Mouse (Mus musculus) embryonic facial prominence, embryonic 15.5 days (tissue): ENCODE measurements at regions not wholly inside any gene's neighbourhood (a gene's known extent, or its start where the extent isn't known, plus 50 kb on each side); places are given as distances from the start of the nearest gene placed in this dataset.

Experiments used
- ATAC-seq: fragments of 200-750 bp; cut with Nextera tagmentation; 2 replicates; pipeline ENCODE4 v1.8.0; 2017; ENCODE audit warnings: low read depth, moderate TSS enrichment; ENCODE audit not compliant: insufficient number of reproducible peaks, low FRiP score, low TSS enrichment
- H3K27ac ChIP-seq: fragments of 300-500 bp; sonication (generic); replicated peaks from 2 replicates; pipeline ENCODE4 v1.5.1; 2015; ENCODE audit warnings: mild to moderate bottlenecking, inconsistent platforms
- H3K27me3 ChIP-seq: fragments of 300-500 bp; sonication (generic); 2 replicates; pipeline ENCODE4 v1.6.1; 2015; ENCODE audit warnings: inconsistent platforms
- H3K36me3 ChIP-seq: fragments of 300-500 bp; sonication (generic); 2 replicates; pipeline ENCODE4 v1.6.1; 2015; ENCODE audit warnings: mild to moderate bottlenecking, inconsistent platforms
- H3K4me1 ChIP-seq: fragments of 300-500 bp; sonication (generic); 2 replicates; pipeline ENCODE4 v1.6.1; 2015; ENCODE audit warnings: inconsistent platforms
- H3K4me2 ChIP-seq: fragments of 300-500 bp; sonication (generic); replicated peaks from 2 replicates; pipeline ENCODE4 v1.6.1; 2015; ENCODE audit warnings: mild to moderate bottlenecking, inconsistent platforms
- H3K4me3 ChIP-seq: fragments of 300-500 bp; sonication (generic); replicated peaks from 2 replicates; pipeline ENCODE4 v1.5.1; 2015; ENCODE audit warnings: mild to moderate bottlenecking, inconsistent platforms
- H3K9ac ChIP-seq: fragments of 300-500 bp; sonication (generic); 2 replicates; pipeline ENCODE4 v1.6.1; 2015; ENCODE audit warnings: inconsistent platforms
- H3K9me3 ChIP-seq: fragments of 300-500 bp; sonication (generic); replicated peaks from 2 replicates; pipeline ENCODE4 v1.6.1; 2016; ENCODE audit warnings: inconsistent platforms
- WGBS: fragments of 180-500 bp; shearing (Covaris S2); methylation state at CpG from one replicate; pipeline ENCODE4 v1.1.7; 2015; 5-methylcytosine and 5-hydroxymethylcytosine counted together

DNA sequence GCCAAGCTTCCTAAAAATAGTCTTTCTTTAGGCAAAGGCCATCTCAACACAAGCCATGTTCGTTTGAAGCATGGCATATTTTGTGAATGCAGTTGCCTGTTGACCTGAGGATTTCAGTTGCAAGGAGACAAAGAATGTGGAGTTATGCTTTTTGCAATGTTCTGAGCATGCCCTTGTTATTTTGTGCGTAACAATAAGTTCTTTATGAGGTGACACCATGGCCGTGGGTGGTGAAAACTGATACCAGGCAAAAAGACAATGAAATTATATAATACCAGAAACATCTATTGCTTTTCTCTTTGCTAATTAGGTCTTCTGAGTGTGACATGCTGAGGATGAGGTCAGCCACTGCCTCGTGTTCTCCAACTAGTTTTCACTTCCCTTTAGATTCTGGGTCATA, 236.4 kb downstream of the Ttc32 start:
- Histone ChIP-seq H3K27ac (no peak overlapping the region), H3K9ac (no peak overlapping the region), H3K36me3 (no peaks in the 10 kb centered on the region), H3K4me2 (no peak overlapping the region), H3K9me3 (no peaks in the 10 kb centered on the region), H3K4me3 (no peak overlapping the region), H3K4me1 (no peaks in the 10 kb centered on the region), H3K27me3 (no peaks in the 10 kb centered on the region)
- 64% methylated on average over 4 of the region's 4 CpGs for WGBS
- ATAC-seq, result no peak

DNA sequence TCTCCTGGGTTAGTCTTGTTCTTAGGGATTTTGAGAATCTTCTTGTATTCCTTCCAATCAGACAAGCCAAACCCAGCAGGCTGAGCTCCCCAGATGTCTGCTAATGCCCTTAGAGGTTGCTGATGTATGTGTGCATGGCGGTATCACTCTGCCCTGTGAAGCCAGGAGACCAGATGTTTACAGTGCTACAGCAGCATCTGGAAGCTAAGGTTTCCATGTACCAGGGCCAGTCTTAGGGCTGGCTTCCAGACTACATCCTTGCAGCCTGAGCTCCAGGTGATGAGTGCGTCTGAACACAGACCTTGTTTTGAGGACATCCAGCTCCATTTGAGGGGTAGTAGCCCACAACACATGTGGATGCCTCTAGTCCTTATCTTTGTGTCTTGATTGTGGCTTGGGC, 241.7 kb downstream of the Ttc32 start:
- no peak overlapping the region for H3K9ac ChIP-seq
- H3K9me3 ChIP-seq, result no peaks in the 10 kb centered on the region
- no peaks in the 10 kb centered on the region for H3K4me1 ChIP-seq
- no peaks in the 10 kb centered on the region for H3K36me3 ChIP-seq
- H3K4me3 ChIP-seq, result no peak overlapping the region
- no peaks in the 10 kb centered on the region for H3K27me3 ChIP-seq
- no peak overlapping the region for H3K4me2 ChIP-seq
- H3K27ac ChIP-seq, result no peak overlapping the region
- 60% methylated on average over 2 of the region's 2 CpGs for WGBS
- ATAC-seq, result no peak

DNA sequence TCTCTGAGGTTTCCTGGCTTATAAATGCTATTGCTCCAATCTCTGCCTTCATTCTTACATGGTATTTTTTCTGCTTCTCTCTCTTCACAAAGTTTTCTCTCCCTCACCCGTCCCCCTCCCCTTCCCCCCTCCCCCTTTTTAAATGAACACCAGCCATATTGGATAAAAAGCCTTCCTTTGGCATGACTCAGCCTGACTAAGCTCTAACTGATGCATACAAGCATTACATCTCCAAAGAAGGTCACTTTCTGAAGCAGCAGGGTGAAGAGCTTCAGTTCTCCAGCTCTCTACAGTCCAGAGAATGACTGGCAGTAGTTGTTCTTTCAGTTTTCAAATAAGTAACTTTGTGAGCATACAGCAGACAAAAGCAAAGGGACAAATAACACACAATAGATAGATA, 244.4 kb downstream of the Ttc32 start:
- H3K4me1 ChIP-seq, result no peaks in the 10 kb centered on the region
- 21% methylated on average over 1 of the region's 1 CpGs for WGBS
- no peak for ATAC-seq

DNA sequence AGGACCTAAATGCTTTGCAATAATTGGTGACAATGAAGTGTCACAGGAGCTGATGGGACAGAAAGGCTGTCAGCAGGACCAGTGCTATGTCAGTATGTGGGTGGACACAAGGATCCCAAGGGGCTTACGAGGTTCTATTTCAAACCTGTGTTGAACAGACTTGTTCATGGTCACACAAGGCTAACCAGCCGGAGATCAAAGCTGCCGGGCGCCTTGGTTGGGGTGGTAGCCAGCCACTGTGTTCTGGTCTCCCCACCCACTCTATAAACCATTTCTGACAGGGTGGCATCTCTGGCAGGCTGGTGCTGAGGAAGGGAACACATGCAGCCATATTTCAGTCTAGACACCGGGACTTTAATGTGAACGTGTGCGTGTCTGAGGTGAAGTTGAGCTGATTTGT, 245.9 kb downstream of the Ttc32 start:
- H3K4me1 ChIP-seq, result peaks cover 8% of the 10 kb centered on the region
- no peaks in the 10 kb centered on the region for H3K36me3 ChIP-seq
- H3K9me3 ChIP-seq, result no peaks in the 10 kb centered on the region
- no peak overlapping the region for H3K4me3 ChIP-seq
- 89% methylated on average over 7 of the region's 7 CpGs for WGBS
- no peak overlapping the region for H3K9ac ChIP-seq
- no peaks in the 10 kb centered on the region for H3K27me3 ChIP-seq
- no peak overlapping the region for H3K27ac ChIP-seq
- no peak for ATAC-seq
- no peak overlapping the region for H3K4me2 ChIP-seq

More for the DNA sequence above, 244.4 kb downstream of the Ttc32 start:
- Histone ChIP-seq H3K9ac (no peak overlapping the region), H3K4me3 (no peak overlapping the region), H3K27me3 (no peaks in the 10 kb centered on the region), H3K9me3 (no peaks in the 10 kb centered on the region), H3K4me2 (no peak overlapping the region), H3K36me3 (no peaks in the 10 kb centered on the region), H3K27ac (no peak overlapping the region)

DNA sequence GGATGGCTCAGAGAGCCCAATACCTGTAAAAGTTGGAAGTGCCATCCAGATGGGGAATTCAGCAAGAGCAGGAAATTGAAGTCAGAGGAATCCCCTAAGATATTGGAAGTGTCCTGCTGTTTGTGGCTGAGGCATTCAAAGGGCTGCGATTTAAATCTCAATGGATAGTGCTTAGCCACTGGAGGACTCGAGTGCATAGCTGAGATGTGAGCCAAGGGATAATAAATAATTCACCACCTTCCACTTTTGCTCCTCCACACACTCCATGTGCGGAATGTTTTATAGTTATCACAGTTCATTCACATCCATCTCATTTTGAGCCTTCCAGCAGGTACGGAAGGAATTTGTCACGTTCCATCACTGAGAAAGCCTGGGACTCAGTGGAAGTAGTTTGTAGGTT, 248.9 kb downstream of the Ttc32 start:
- H3K4me2 ChIP-seq, result no peak overlapping the region
- ATAC-seq, result no peak
- H3K9me3 ChIP-seq, result no peaks in the 10 kb centered on the region
- no peak overlapping the region for H3K9ac ChIP-seq
- no peaks in the 10 kb centered on the region for H3K27me3 ChIP-seq
- H3K36me3 ChIP-seq, result no peaks in the 10 kb centered on the region
- WGBS, result 53% methylated on average over 5 of the region's 5 CpGs
- H3K4me3 ChIP-seq, result no peak overlapping the region
- H3K27ac ChIP-seq, result no peak overlapping the region
- peaks cover 13% of the 10 kb centered on the region for H3K4me1 ChIP-seq

DNA sequence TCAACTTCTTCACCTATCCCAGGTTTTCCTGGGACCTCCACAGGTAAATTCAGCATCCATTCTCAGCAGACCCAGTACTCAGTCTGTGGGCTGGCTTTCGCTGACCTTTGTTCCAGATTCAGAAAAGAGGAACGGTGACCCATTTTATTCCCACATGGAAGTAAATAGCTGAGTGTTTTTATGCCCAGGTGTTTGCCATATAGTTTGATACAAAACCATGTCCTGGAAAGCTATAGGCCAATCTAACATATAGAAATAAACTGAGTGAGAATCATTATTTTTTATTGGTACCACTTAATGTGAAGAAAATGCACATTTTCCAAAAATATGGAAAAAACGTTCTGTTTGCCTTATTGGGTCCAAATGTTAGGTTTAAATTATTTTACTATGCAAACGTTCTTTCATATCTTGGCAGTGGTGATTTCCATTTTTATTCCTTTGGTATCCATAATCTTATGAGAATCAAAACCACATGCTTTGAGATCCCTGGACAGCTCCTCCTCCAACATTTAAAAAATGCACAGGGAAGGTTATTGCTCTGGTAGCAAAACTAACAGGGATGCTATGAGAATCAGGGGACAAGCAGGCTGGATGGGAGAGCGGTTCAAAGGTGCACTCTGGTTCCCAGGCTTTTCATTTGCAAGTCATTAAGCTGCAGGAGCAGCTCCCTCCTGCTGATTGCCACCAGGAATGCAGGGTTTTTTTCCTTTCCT, 250.3 kb downstream of the Ttc32 start:
- WGBS, result 22% methylated on average over 5 of the region's 5 CpGs

DNA sequence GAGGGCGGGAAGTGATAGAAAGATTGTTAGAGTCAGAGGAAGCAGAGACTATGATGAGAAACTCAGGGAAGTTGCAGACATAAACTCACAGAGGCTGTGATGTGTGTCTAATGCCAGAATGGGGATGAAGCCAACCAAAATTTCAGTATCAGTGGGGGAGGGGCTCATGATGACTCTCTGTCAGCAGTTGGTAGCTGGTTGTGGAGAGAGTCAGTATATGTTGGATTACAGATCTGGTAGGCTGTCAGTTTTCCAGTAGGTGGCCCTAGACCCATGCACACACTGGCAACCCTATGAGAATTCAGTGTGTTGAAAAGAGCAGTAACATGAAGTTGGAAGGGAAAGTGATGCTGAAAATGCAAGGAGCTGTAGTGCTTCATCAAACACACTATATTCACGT, 257.5 kb downstream of the Ttc32 start:
- H3K27ac ChIP-seq, result no peak overlapping the region
- no peaks in the 10 kb centered on the region for H3K36me3 ChIP-seq
- WGBS, result 84% methylated on average over 2 of the region's 2 CpGs
- no peak overlapping the region for H3K4me2 ChIP-seq
- no peak for ATAC-seq
- 0 out of 2 replicates have a peak, but pooled peaks cover 3% of the 10 kb centered on the region for H3K9me3 ChIP-seq
- H3K27me3 ChIP-seq, result no peaks in the 10 kb centered on the region
- H3K9ac ChIP-seq, result no peak overlapping the region
- H3K4me3 ChIP-seq, result no peak overlapping the region
- no peaks in the 10 kb centered on the region for H3K4me1 ChIP-seq

More for the DNA sequence above, 250.3 kb downstream of the Ttc32 start:
- no peak for ATAC-seq
- Histone ChIP-seq H3K9ac (no peak overlapping the region), H3K27ac (peak overlapping the region; percentile 48; the same call in 1 of the 2 replicates), H3K4me2 (no peak overlapping the region), H3K36me3 (no peaks in the 10 kb centered on the region), H3K4me3 (no peak overlapping the region), H3K27me3 (no peaks in the 10 kb centered on the region), H3K4me1 (peaks cover 13% of the 10 kb centered on the region), H3K9me3 (no peaks in the 10 kb centered on the region)

DNA sequence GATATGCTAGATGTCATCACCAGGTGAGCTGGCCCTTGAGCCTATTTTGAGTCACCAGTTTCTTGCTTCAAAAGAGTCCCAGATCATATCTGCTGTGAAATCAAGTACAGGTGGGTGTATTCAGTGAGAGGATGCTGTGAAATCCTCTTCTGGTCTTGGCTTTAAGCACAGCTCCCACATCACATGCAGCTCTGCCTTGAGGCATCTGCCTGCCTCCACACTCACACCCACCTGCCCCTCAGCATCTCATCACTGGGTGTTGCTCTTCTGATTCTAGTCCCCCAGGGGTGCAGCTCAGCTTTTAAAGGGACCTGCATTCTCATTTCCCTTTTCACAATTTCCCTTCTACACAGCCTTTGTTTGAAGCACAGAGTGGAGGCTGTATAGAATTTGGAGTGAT, 262.9 kb downstream of the Ttc32 start:
- H3K4me2 ChIP-seq, result no peak overlapping the region
- H3K9ac ChIP-seq, result no peak overlapping the region
- no peak for ATAC-seq

DNA sequence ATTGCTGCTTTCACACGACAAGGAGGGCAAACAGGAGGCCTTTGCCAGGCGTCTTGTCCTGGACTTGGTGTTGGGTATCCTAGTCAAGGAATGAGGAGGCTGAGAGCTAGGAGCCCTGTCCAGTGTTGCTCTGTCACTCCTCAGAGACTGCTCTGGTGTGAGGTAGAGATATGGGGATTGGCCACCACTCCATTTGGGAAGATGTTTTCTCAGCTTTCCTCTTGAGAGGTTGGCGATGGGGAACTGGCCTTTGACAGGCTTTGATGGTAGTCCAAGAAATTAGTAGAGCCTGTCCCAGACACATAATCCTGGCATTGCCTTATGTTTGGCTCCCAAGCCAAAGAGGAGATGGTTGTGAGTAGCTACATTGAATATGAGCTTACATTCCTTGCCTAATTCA, 265.4 kb downstream of the Ttc32 start:
- Histone ChIP-seq H3K36me3 (no peaks in the 10 kb centered on the region), H3K4me3 (no peak overlapping the region), H3K4me1 (no peaks in the 10 kb centered on the region), H3K9me3 (no peaks in the 10 kb centered on the region), H3K27me3 (no peaks in the 10 kb centered on the region), H3K27ac (no peak overlapping the region), H3K9ac (no peak overlapping the region), H3K4me2 (no peak overlapping the region)
- ATAC-seq, result no peak
- 71% methylated on average over 3 of the region's 3 CpGs for WGBS

More for the DNA sequence above, 262.9 kb downstream of the Ttc32 start:
- H3K9me3 ChIP-seq, result 0 out of 2 replicates have a peak, but pooled peaks cover 3% of the 10 kb centered on the region
- H3K36me3 ChIP-seq, result no peaks in the 10 kb centered on the region
- no peaks in the 10 kb centered on the region for H3K27me3 ChIP-seq
- H3K27ac ChIP-seq, result no peak overlapping the region
- no peaks in the 10 kb centered on the region for H3K4me1 ChIP-seq
- no peak overlapping the region for H3K4me3 ChIP-seq

DNA sequence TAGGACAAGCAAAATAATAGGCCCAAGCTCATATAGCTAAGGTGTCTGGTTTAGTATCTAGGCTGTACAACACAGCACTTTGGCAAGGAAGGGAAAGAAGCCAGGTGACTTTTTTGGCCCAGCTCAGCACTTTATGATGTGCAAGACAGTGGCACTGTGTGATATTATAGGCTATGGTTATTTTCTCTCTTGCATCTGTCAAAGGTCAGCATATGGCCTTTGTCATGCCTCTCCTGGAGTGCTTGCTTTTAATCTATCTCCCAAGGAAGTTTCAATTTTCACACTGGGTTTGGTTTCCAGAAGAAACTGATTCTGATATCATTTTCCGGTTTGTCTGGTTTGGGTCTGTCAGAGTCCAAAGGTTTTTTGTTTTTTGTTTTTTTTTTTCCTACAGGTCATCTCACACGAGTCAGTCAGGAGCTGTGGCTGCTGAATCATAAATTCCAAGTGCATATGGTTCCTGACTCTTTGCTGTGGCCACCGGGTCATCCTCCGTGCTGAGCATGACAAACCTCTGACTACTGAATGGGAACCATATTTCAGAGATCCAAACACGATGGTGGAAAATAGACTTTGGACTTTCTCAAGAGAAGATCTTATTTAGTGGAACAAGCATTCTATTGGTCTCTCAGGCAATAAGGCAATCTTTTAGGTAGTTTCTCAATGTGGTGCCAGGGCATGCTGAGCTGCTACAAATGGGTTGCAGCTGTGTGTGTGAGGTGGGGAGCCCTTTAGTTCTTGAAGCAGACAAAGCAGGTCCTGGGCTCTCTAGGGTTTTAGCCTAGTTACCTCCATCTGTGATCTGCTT, 269.3 kb downstream of the Ttc32 start:
- WGBS, result 40% methylated on average over 5 of the region's 5 CpGs
- H3K36me3 ChIP-seq, result no peaks in the 10 kb centered on the region
- H3K27me3 ChIP-seq, result no peaks in the 10 kb centered on the region
- H3K4me1 ChIP-seq, result no peaks in the 10 kb centered on the region
- no peak overlapping the region for H3K9ac ChIP-seq
- H3K4me3 ChIP-seq, result no peak overlapping the region
- no peak for ATAC-seq
- H3K4me2 ChIP-seq, result no peak overlapping the region
- no peaks in the 10 kb centered on the region for H3K9me3 ChIP-seq
- no peak overlapping the region for H3K27ac ChIP-seq

DNA sequence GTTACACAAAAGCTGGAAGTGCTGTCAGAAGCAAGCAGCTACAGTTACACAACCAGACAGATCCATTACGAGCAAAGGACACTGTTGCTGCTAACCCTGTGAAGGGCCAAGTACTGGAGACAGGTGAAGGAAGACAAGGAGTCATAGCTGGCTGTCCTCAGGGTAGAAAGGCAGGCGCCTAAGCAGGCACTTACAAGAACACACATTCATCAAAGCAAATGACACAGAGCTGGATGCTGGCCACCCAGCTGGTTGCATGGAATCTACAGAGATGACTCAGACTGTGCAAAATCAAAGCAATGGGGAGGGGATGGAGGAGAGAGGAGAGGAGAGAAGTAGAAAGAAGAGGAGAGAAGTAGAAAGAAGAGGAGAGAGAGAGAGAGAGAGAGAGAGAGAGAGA, 265.8 kb upstream of the Osr1 start:
- Histone ChIP-seq H3K4me3 (no peak overlapping the region), H3K4me1 (no peaks in the 10 kb centered on the region), H3K27ac (no peak overlapping the region), H3K4me2 (no peak overlapping the region), H3K9ac (no peak overlapping the region), H3K27me3 (no peaks in the 10 kb centered on the region), H3K36me3 (no peaks in the 10 kb centered on the region), H3K9me3 (no peaks in the 10 kb centered on the region)
- 72% methylated on average over 2 of the region's 2 CpGs for WGBS
- no peak for ATAC-seq
